Comparison of ENCODE assay signal across 18 mouse cellular contexts in genomic region chr17:66729979-66730378, GRCm38 (mm10).
DNase-seq lines count a peak whose midpoint lies in the region; ATAC-seq lines count a peak whose summit lies in the region.
"Had no signal": no experiment of that assay in that cellular context is flagged by ENCODE, and none has a peak within 500 bp of the region (broad histone marks: within the 10 kb centered on the region; RNA-seq: fewer than 3 reads in every experiment).

No protein-coding gene starts in this region.

- DNase-seq in midbrain, embryonic 11.5 days (ENCODE audit: low spot score, missing footprints) = peak; percentile 53
- peak; percentile 26 for DNase-seq in retina, embryonic 14.5 days (ENCODE audit: low spot score)
- DNase-seq in frontal cortex, postnatal 25 days (ENCODE audit: low spot score in 2 of 2) = no peak
- DNase-seq: adrenal gland, adult 8-10 months; adrenal gland, postnatal 14 days; adrenal gland, postnatal 36 days; cerebellum, adult 11-12 months; cerebellum, adult 2 months; cerebellum, adult 9-10 months; cerebellum, postnatal 25 days had no signal

- no peaks in the 10 kb centered on the region for H3K36me3 ChIP-seq in midbrain, embryonic 11.5 days (ENCODE audit: control insufficient read depth, insufficient read depth, low read length)
- H3K36me3 ChIP-seq in midbrain, embryonic 16.5 days (ENCODE audit: control insufficient read depth, insufficient read depth, low read length) = no peaks in the 10 kb centered on the region
- H3K36me3 ChIP-seq in forebrain, embryonic 16.5 days (ENCODE audit: control insufficient read depth, insufficient read depth) = no peaks in the 10 kb centered on the region
- H3K36me3 ChIP-seq: embryonic facial prominence, embryonic 10.5 days; embryonic facial prominence, embryonic 12.5 days; forebrain, embryonic 15.5 days had no signal

- H3K9ac ChIP-seq in midbrain, embryonic 11.5 days (ENCODE audit: low read length) = no peak overlapping the region
- H3K9ac ChIP-seq in midbrain, embryonic 16.5 days (ENCODE audit: low read depth, low read length) = no peak overlapping the region
- H3K9ac ChIP-seq in forebrain, embryonic 16.5 days (replicated peaks; ENCODE audit: low read depth, low read length) = no peak overlapping the region
- H3K9ac ChIP-seq: embryonic facial prominence, embryonic 12.5 days; forebrain, embryonic 13.5 days; forebrain, embryonic 15.5 days had no signal

- H3K4me1 ChIP-seq in midbrain, embryonic 11.5 days (ENCODE audit: control insufficient read depth, insufficient read depth, low read length) = no peaks in the 10 kb centered on the region
- H3K4me1 ChIP-seq in midbrain, embryonic 16.5 days (ENCODE audit: control insufficient read depth, insufficient read depth, low read length) = no peaks in the 10 kb centered on the region
- H3K4me1 ChIP-seq in forebrain, embryonic 16.5 days (replicated peaks; ENCODE audit: control insufficient read depth, insufficient read depth, low read length) = no peaks in the 10 kb centered on the region
- H3K4me1 ChIP-seq: embryonic facial prominence, embryonic 12.5 days; forebrain, embryonic 13.5 days; forebrain, embryonic 15.5 days had no signal

- H3K4me3 ChIP-seq in midbrain, embryonic 11.5 days (ENCODE audit: low read depth, low read length) = no peak overlapping the region
- no peak overlapping the region for H3K4me3 ChIP-seq in midbrain, embryonic 16.5 days (ENCODE audit: low read depth, low read length)
- no peak overlapping the region for H3K4me3 ChIP-seq in forebrain, embryonic 16.5 days (replicated peaks; ENCODE audit: low read length)
- H3K4me3 ChIP-seq: embryonic facial prominence, embryonic 10.5 days; embryonic facial prominence, embryonic 12.5 days; forebrain, embryonic 13.5 days; forebrain, embryonic 15.5 days had no signal

- 69% methylated on average over 6 of the region's 6 CpGs for WGBS in midbrain, embryonic 11.5 days
- 67% methylated on average over 6 of the region's 6 CpGs for WGBS in midbrain, embryonic 16.5 days
- 65% methylated on average over 6 of the region's 6 CpGs for WGBS in forebrain, embryonic 16.5 days

- H3K4me2 ChIP-seq in midbrain, embryonic 11.5 days = no peak overlapping the region
- no peak overlapping the region for H3K4me2 ChIP-seq in midbrain, embryonic 16.5 days (ENCODE audit: low read length)
- no peak overlapping the region for H3K4me2 ChIP-seq in forebrain, embryonic 16.5 days (ENCODE audit: low read length)
- H3K4me2 ChIP-seq: embryonic facial prominence, embryonic 12.5 days; forebrain, embryonic 13.5 days; forebrain, embryonic 15.5 days had no signal

- H3K27me3 ChIP-seq in midbrain, embryonic 11.5 days (ENCODE audit: control insufficient read depth, insufficient read depth, low read length) = no peaks in the 10 kb centered on the region
- no peaks in the 10 kb centered on the region for H3K27me3 ChIP-seq in midbrain, embryonic 16.5 days (ENCODE audit: control insufficient read depth, insufficient read depth, low read depth, low read length)
- H3K27me3 ChIP-seq in forebrain, embryonic 16.5 days (replicated peaks; ENCODE audit: control insufficient read depth, insufficient read depth, low read length) = no peaks in the 10 kb centered on the region
- H3K27me3 ChIP-seq: embryonic facial prominence, embryonic 12.5 days; forebrain, embryonic 13.5 days; forebrain, embryonic 15.5 days; Patski had no signal

- H3K9me3 ChIP-seq in midbrain, embryonic 11.5 days (ENCODE audit: control insufficient read depth, low read length) = no peaks in the 10 kb centered on the region
- no peaks in the 10 kb centered on the region for H3K9me3 ChIP-seq in midbrain, embryonic 16.5 days (replicated peaks; ENCODE audit: control insufficient read depth, low read length, poor library complexity, severe bottlenecking)
- H3K9me3 ChIP-seq in forebrain, embryonic 16.5 days (ENCODE audit: control insufficient read depth, low read length) = no peaks in the 10 kb centered on the region
- H3K9me3 ChIP-seq: embryonic facial prominence, embryonic 10.5 days; embryonic facial prominence, embryonic 12.5 days; forebrain, embryonic 13.5 days; forebrain, embryonic 15.5 days had no signal

- no peak overlapping the region for H3K27ac ChIP-seq in midbrain, embryonic 11.5 days (ENCODE audit: low read depth, low read length)
- no peak overlapping the region for H3K27ac ChIP-seq in midbrain, embryonic 16.5 days (ENCODE audit: low read length)
- H3K27ac ChIP-seq in forebrain, embryonic 16.5 days (ENCODE audit: low read length) = no peak overlapping the region
- H3K27ac ChIP-seq: embryonic facial prominence, embryonic 10.5 days; embryonic facial prominence, embryonic 12.5 days; forebrain, embryonic 13.5 days; forebrain, embryonic 15.5 days had no signal

- no peak for ATAC-seq in midbrain, embryonic 11.5 days (ENCODE audit: low FRiP score)
- no peak for ATAC-seq in midbrain, embryonic 16.5 days
- ATAC-seq in forebrain, embryonic 16.5 days = no peak
- ATAC-seq: activated CD4-positive, CD25-positive, alpha-beta regulatory T cell, adult 4 months; forebrain, embryonic 13.5 days; forebrain, embryonic 15.5 days; Patski had no signal

Comparison
In these comparisons a context has a peak if more than half of its experiments do, and no peak if none do; other contexts are left out.
1. DNase-seq: peak in midbrain, embryonic 11.5 days (single experiment) and retina, embryonic 14.5 days (single experiment); none in frontal cortex, postnatal 25 days (0 of 2).